Mouse (Mus musculus) brain, adult 10 weeks (tissue): ENCODE results near the gene Olfr1447. TPM values are rescaled to one million over a fixed set of nuclear protein-coding genes. Genes with fewer than 3 reads are reported as not detected.

Experiments
- polyA plus RNA-seq: library from polyadenylated mRNA; stranded (reverse); fragments of 350-450 nt; fragmentation: Illumina TruSeq; extraction: RNeasy Lipid Tissue Mini Kit (QIAGEN cat#74804); gene quantifications from one replicate; pipeline ENCODE4 v1.2.3, GENCODE M21; 2015; ENCODE audit warnings: low read depth, low replicate concordance

The Olfr1447 gene
- not detected for polyA plus RNA-seq

GRCm38 (mm10) chr19:12903643-12904042, at the start of gene Olfr1447:
Olfr1447 (minus strand) TSS chr19:12903743.

GRCm38 (mm10) chr19:12949958-12950357, 46.4 kb upstream of the Olfr1447 start, which contains the start of gene Olfr1450:
Olfr1450 (plus strand) TSS chr19:12950258.

GRCm38 (mm10) chr19:12930540-12930939, 27.0 kb upstream of the Olfr1447 start, which contains the start of gene Olfr1449:
Olfr1449 (plus strand) TSS chr19:12930840.

GRCm38 (mm10) chr19:12924319-12924718, 20.8 kb upstream of the Olfr1447 start, which contains the start of gene Olfr1448:
Olfr1448 (minus strand) TSS chr19:12924419.

GRCm38 (mm10) chr19:12893424-12893823, 10.1 kb downstream of the Olfr1447 start, which contains the start of gene Olfr1446:
Olfr1446 (minus strand) TSS chr19:12893524.

GRCm38 (mm10) chr19:12883555-12883954, 20.0 kb downstream of the Olfr1447 start, which contains the start of gene Olfr1445:
Olfr1445 (plus strand) TSS chr19:12883855.

GRCm38 (mm10) chr19:12856983-12857382, 46.6 kb downstream of the Olfr1447 start, which contains the start of gene Olfr1444:
Olfr1444 (plus strand) TSS chr19:12857283.

Other genes with a start within 250 kb of the Olfr1447 start
- gene Olfr1442, start 233.3 kb downstream of the Olfr1447 start, polyA plus RNA-seq, result not detected
- not detected for gene Olfr1443, start 225.6 kb downstream of the Olfr1447 start, polyA plus RNA-seq
- gene Keg1, start 208.0 kb downstream of the Olfr1447 start, polyA plus RNA-seq, result not detected
- 1.7 TPM for gene Cntf, start 138.1 kb downstream of the Olfr1447 start, polyA plus RNA-seq
- 72.9 TPM for gene Zfp91, start 107.6 kb downstream of the Olfr1447 start, polyA plus RNA-seq
- 2.2 TPM for gene Lpxn, start 107.5 kb downstream of the Olfr1447 start, polyA plus RNA-seq
- not detected for gene Gm5244, start 57.1 kb downstream of the Olfr1447 start, polyA plus RNA-seq
- gene Olfr1444, start 46.5 kb downstream of the Olfr1447 start, polyA plus RNA-seq, result not detected
- gene Olfr1445, start 19.9 kb downstream of the Olfr1447 start, polyA plus RNA-seq, result not detected
- gene Olfr1446, start 10.2 kb downstream of the Olfr1447 start, polyA plus RNA-seq, result not detected
- not detected for gene Olfr1448, start 20.7 kb upstream of the Olfr1447 start, polyA plus RNA-seq
- not detected for gene Olfr1449, start 27.1 kb upstream of the Olfr1447 start, polyA plus RNA-seq
- not detected for gene Olfr1450, start 46.5 kb upstream of the Olfr1447 start, polyA plus RNA-seq
- gene Olfr1451, start 91.3 kb upstream of the Olfr1447 start, polyA plus RNA-seq, result not detected
- not detected for gene Olfr1453, start 124.6 kb upstream of the Olfr1447 start, polyA plus RNA-seq
- not detected for gene Olfr1454, start 156.9 kb upstream of the Olfr1447 start, polyA plus RNA-seq
- gene Olfr1457, start 194.1 kb upstream of the Olfr1447 start, polyA plus RNA-seq, result not detected
- not detected for gene Olfr1458, start 203.0 kb upstream of the Olfr1447 start, polyA plus RNA-seq
- gene Olfr1459, start 245.8 kb upstream of the Olfr1447 start, polyA plus RNA-seq, result not detected